Mouse (Mus musculus) liver, embryonic 14.5 days (tissue): ENCODE data around the gene Gstm7. TPM values are rescaled to one million over a fixed set of nuclear protein-coding genes. Genes with fewer than 3 reads are reported as not detected.

Experiments used
- ATAC-seq: fragments of 200-750 bp; cut with Nextera tagmentation; 2 replicates; pipeline ENCODE4 v1.8.0; 2017; ENCODE audit warnings: moderate number of reproducible peaks, mild to moderate bottlenecking, moderate library complexity; ENCODE audit not compliant: insufficient read depth
- DNase-seq, 3 experiments: peaks; one replicate each; pipeline ENCODE4 v3.0.0-alpha.2; 2012 to 2013; ENCODE audit warnings: low read depth in 3 of 3, low spot score in 3 of 3
- H3K27ac ChIP-seq: fragments of 300-500 bp; sonication (generic); 2 replicates; pipeline ENCODE4 v1.5.1; 2014; ENCODE audit warnings: moderate library complexity, mild to moderate bottlenecking, control low read depth, inconsistent platforms
- H3K27me3 ChIP-seq: fragments of 300-500 bp; sonication (generic); 2 replicates; pipeline ENCODE4 v1.6.1; 2014; ENCODE audit warnings: mild to moderate bottlenecking, low read length, moderate library complexity; ENCODE audit not compliant: control insufficient read depth, insufficient read depth
- H3K36me3 ChIP-seq: fragments of 300-500 bp; sonication (generic); replicated peaks from 2 replicates; pipeline ENCODE4 v1.6.1; 2014; ENCODE audit warnings: low read depth; ENCODE audit not compliant: control insufficient read depth, insufficient read depth
- H3K4me1 ChIP-seq, 2 experiments: fragments of 200-500 bp in 1 of 2; fragments of 300-500 bp in 1 of 2; sonication (generic) in 1 of 2; replicated peaks; 2 replicates each; pipeline ENCODE4 v1.6.1; 2012 to 2014; ENCODE audit warnings: antibody characterized with exemption in 1 of 2, inconsistent platforms in 1 of 2, low read length in 1 of 2; ENCODE audit not compliant: control insufficient read depth in 2 of 2, insufficient read depth in 2 of 2
- H3K4me2 ChIP-seq: fragments of 300-500 bp; sonication (generic); 2 replicates; pipeline ENCODE4 v1.6.1; 2014; ENCODE audit warnings: low read depth, mild to moderate bottlenecking, control low read depth, moderate library complexity
- H3K4me3 ChIP-seq, 2 experiments: fragments of 200-500 bp in 1 of 2; fragments of 300-500 bp in 1 of 2; sonication (generic) in 1 of 2; 2 replicates each; pipeline ENCODE4 v1.5.1; 2012 to 2014; ENCODE audit warnings: low read depth in 2 of 2, low read length in 2 of 2, mild to moderate bottlenecking in 2 of 2, control low read depth in 1 of 2, inconsistent platforms in 1 of 2, moderate library complexity in 1 of 2; ENCODE audit not compliant: insufficient read depth in 1 of 2
- H3K9ac ChIP-seq: fragments of 300-500 bp; sonication (generic); replicated peaks from 2 replicates; pipeline ENCODE4 v1.6.1; 2014; ENCODE audit warnings: mild to moderate bottlenecking, control low read depth, moderate library complexity
- H3K9me3 ChIP-seq: fragments of 300-500 bp; sonication (generic); 2 replicates; pipeline ENCODE4 v1.6.1; 2016; ENCODE audit warnings: low read length, mixed read lengths; ENCODE audit not compliant: control insufficient read depth
- CTCF ChIP-seq: IDR thresholded peaks from 2 replicates; pipeline ENCODE4 v1.5.1; 2016; ENCODE audit warnings: antibody characterized with exemption, low read depth, control low read depth
- EP300 ChIP-seq: IDR thresholded peaks from 2 replicates; pipeline ENCODE4 v1.6.1; 2016; ENCODE audit warnings: antibody characterized with exemption, low read depth
- WGBS: fragments of 180-500 bp; shearing (Covaris S2); extraction: QIAGEN DNeasy Blood & Tissue Kit; methylation state at CpG from one replicate; pipeline ENCODE4 v1.1.7; 2014; ENCODE audit not compliant: insufficient replicate concordance; 5-methylcytosine and 5-hydroxymethylcytosine counted together
- polyA plus RNA-seq, 2 experiments: library from polyadenylated mRNA; depleted of rRNA in 1 of 2; stranded (reverse) in 1 of 2; unstranded in 1 of 2; fragments of >200 nt; fragmentation: Nextera tagmentation in 1 of 2; extraction: Ambion mirVana in 1 of 2; gene quantifications; 2 replicates each; pipeline versions ENCODE4 v1.2.1 to v1.2.3; 2012 to 2014

Gene Gstm7
- polyA plus RNA-seq, 2 experiments = 15.3 to 16.1 TPM

GRCm38 (mm10) chr3:107917783-107918408 lies 13.7 kb downstream of the Gstm7 start:
- H3K27me3 ChIP-seq = no peaks in the 10 kb centered on the region
- ATAC-seq (no peak), DNase-seq (peak; percentile 39 to 50 (median 42))

GRCm38 (mm10) chr3:107917097-107917496 lies 14.5 kb downstream of the Gstm7 start:
- 0 out of 4 replicates have a peak, but pooled peaks cover 0 to 2% of the 10 kb centered on the region in 2 experiments for H3K4me1 ChIP-seq
- no peak overlapping the region for H3K4me3 ChIP-seq
- WGBS = 72% methylated on average over 3 of the region's 3 CpGs
- no peaks in the 10 kb centered on the region for H3K27me3 ChIP-seq
- no peaks in the 10 kb centered on the region for H3K9me3 ChIP-seq
- H3K4me2 ChIP-seq = no peak overlapping the region
- DNase-seq (no peak), ATAC-seq (no peak)
- H3K27ac ChIP-seq = no peak overlapping the region
- TF ChIP-seq CTCF (peak; percentile 41; the same call in 1 of the 2 replicates), EP300 (no peak)
- H3K36me3 ChIP-seq = no peaks in the 10 kb centered on the region
- H3K9ac ChIP-seq = no peak overlapping the region

More at GRCm38 (mm10) chr3:107917783-107918408, 13.7 kb downstream of the Gstm7 start:
- Histone ChIP-seq H3K36me3 (no peaks in the 10 kb centered on the region), H3K9me3 (no peaks in the 10 kb centered on the region), H3K9ac (no peak overlapping the region), H3K4me3 (no peak overlapping the region), H3K4me2 (no peak overlapping the region), H3K27ac (no peak overlapping the region), H3K4me1 (no peaks in the 10 kb centered on the region)
- TF ChIP-seq EP300 (no peak), CTCF (peak; percentile 74)
- WGBS = 46% methylated on average over 7 of the region's 7 CpGs

GRCm38 (mm10) chr3:107916674-107917073 lies 14.9 kb downstream of the Gstm7 start:
- ATAC-seq = no peak
- Histone ChIP-seq H3K4me2 (no peak overlapping the region), H3K9ac (no peak overlapping the region), H3K27me3 (no peaks in the 10 kb centered on the region), H3K9me3 (no peaks in the 10 kb centered on the region), H3K4me1 (0 out of 4 replicates have a peak, but pooled peaks cover 0 to 2% of the 10 kb centered on the region in 2 experiments), H3K36me3 (no peaks in the 10 kb centered on the region), H3K4me3 (no peak overlapping the region), H3K27ac (no peak overlapping the region)
- no peak for DNase-seq
- 76% methylated on average over 15 of the region's 15 CpGs for WGBS
- TF ChIP-seq EP300 (no peak), CTCF (no peak)

GRCm38 (mm10) chr3:107905942-107906341 lies 25.7 kb downstream of the Gstm7 start:
- H3K9ac ChIP-seq = no peak overlapping the region
- H3K4me3 ChIP-seq = no peak overlapping the region
- H3K27me3 ChIP-seq = no peaks in the 10 kb centered on the region
- WGBS = 18% methylated on average over 6 of the region's 6 CpGs
- H3K9me3 ChIP-seq = no peaks in the 10 kb centered on the region
- H3K4me2 ChIP-seq = peak overlapping the region; percentile 18
- TF ChIP-seq EP300 = peak; percentile 22; the same call in 1 of the 2 replicates
- TF ChIP-seq CTCF = no peak
- H3K27ac ChIP-seq = no peak overlapping the region
- H3K36me3 ChIP-seq = no peaks in the 10 kb centered on the region
- H3K4me1 ChIP-seq = peaks cover 5 to 9% of the 10 kb centered on the region in 2 experiments
- DNase-seq = peak in 1 of 3 experiments; percentile 5
- peak; percentile 63 for ATAC-seq

GRCm38 (mm10) chr3:107900955-107901673 lies 30.5 kb downstream of the Gstm7 start:
- Histone ChIP-seq H3K9ac (no peak overlapping the region), H3K4me1 (peaks cover 11 to 15% of the 10 kb centered on the region in 2 experiments), H3K4me3 (no peak overlapping the region), H3K9me3 (no peaks in the 10 kb centered on the region), H3K36me3 (peaks cover 5% of the 10 kb centered on the region; the same call in 1 of the 2 replicates), H3K4me2 (no peak overlapping the region), H3K27ac (no peak overlapping the region), H3K27me3 (no peaks in the 10 kb centered on the region)
- ATAC-seq (no peak), DNase-seq (no peak)
- 65% methylated on average over 11 of the region's 11 CpGs for WGBS
- TF ChIP-seq CTCF = no peak
- no peak for TF ChIP-seq EP300
